Mouse (Mus musculus): Measurements from ENCODE around the gene Sos1. TPM values are rescaled to one million over a fixed set of nuclear protein-coding genes. Genes with fewer than 3 reads are reported as not detected.

Gene Sos1
- polyA plus RNA-seq, 1 experiment from 2014 or later: 7.2 TPM

- no peak overlapping the region for H3K4me3 ChIP-seq
- peaks cover 66% of the 10 kb centered on the region for H3K36me3 ChIP-seq
Measured at GRCm38 (mm10) chr17:80445433-80445832, 34.8 kb downstream of the Sos1 start.

GRCm38 (mm10) chr17:80435680-80436079 lies 44.6 kb downstream of the Sos1 start:
- Histone ChIP-seq H3K4me2 (replicated peaks) (no peak overlapping the region), H3K9ac (replicated peaks) (no peak overlapping the region), H3K9me3 (no peaks in the 10 kb centered on the region), H3K27me3 (no peaks in the 10 kb centered on the region), H3K27ac (replicated peaks) (no peak overlapping the region), H3K4me3 (no peak overlapping the region), H3K4me1 (no peaks in the 10 kb centered on the region), H3K36me3 (peaks cover 40% of the 10 kb centered on the region)
- WGBS: 93% methylated on average over 5 of the region's 5 CpGs
- no peak for ATAC-seq (replicated peaks)

More at GRCm38 (mm10) chr17:80445433-80445832, 34.8 kb downstream of the Sos1 start:
- Histone ChIP-seq H3K9me3 (no peaks in the 10 kb centered on the region), H3K4me1 (no peaks in the 10 kb centered on the region), H3K4me2 (replicated peaks) (no peak overlapping the region), H3K27me3 (no peaks in the 10 kb centered on the region), H3K9ac (replicated peaks) (no peak overlapping the region), H3K27ac (replicated peaks) (no peak overlapping the region)
- WGBS: 94% methylated on average over 7 of the region's 7 CpGs
- no peak for ATAC-seq (replicated peaks)

- no peak overlapping the region for H3K9ac ChIP-seq (replicated peaks)
- peaks cover 42% of the 10 kb centered on the region for H3K36me3 ChIP-seq
- WGBS: 69% methylated on average over 3 of the region's 3 CpGs
Measured at GRCm38 (mm10) chr17:80434430-80434829, 45.8 kb downstream of the Sos1 start.

GRCm38 (mm10) chr17:80431997-80432396 lies 48.3 kb downstream of the Sos1 start:
- Histone ChIP-seq H3K36me3 (peaks cover 28% of the 10 kb centered on the region), H3K4me3 (no peak overlapping the region), H3K4me2 (replicated peaks) (no peak overlapping the region), H3K9me3 (no peaks in the 10 kb centered on the region), H3K27ac (replicated peaks) (no peak overlapping the region), H3K27me3 (no peaks in the 10 kb centered on the region), H3K4me1 (no peaks in the 10 kb centered on the region), H3K9ac (replicated peaks) (no peak overlapping the region)
- ATAC-seq (replicated peaks): no peak
- 96% methylated on average over 9 of the region's 9 CpGs for WGBS

More at GRCm38 (mm10) chr17:80434430-80434829, 45.8 kb downstream of the Sos1 start:
- Histone ChIP-seq H3K9me3 (no peaks in the 10 kb centered on the region), H3K4me2 (replicated peaks) (no peak overlapping the region), H3K27me3 (no peaks in the 10 kb centered on the region), H3K27ac (replicated peaks) (no peak overlapping the region), H3K4me1 (no peaks in the 10 kb centered on the region), H3K4me3 (no peak overlapping the region)
- no peak for ATAC-seq (replicated peaks)

- Histone ChIP-seq H3K27ac (replicated peaks) (no peak overlapping the region), H3K9ac (replicated peaks) (no peak overlapping the region), H3K27me3 (no peaks in the 10 kb centered on the region), H3K36me3 (peaks cover 14% of the 10 kb centered on the region), H3K4me2 (replicated peaks) (no peak overlapping the region), H3K4me1 (no peaks in the 10 kb centered on the region), H3K9me3 (no peaks in the 10 kb centered on the region), H3K4me3 (no peak overlapping the region)
- WGBS: 54% methylated on average over 2 of the region's 2 CpGs
- no peak for ATAC-seq (replicated peaks)
Measured at GRCm38 (mm10) chr17:80427966-80428365, 52.3 kb downstream of the Sos1 start.

- Histone ChIP-seq H3K36me3 (peaks cover 18% of the 10 kb centered on the region), H3K27ac (replicated peaks) (no peak overlapping the region), H3K4me2 (replicated peaks) (no peak overlapping the region), H3K9ac (replicated peaks) (no peak overlapping the region), H3K27me3 (no peaks in the 10 kb centered on the region), H3K4me1 (no peaks in the 10 kb centered on the region), H3K4me3 (no peak overlapping the region), H3K9me3 (no peaks in the 10 kb centered on the region)
- WGBS: 77% methylated on average over 5 of the region's 5 CpGs
- ATAC-seq (replicated peaks): no peak
Measured at GRCm38 (mm10) chr17:80426901-80427300, 53.4 kb downstream of the Sos1 start.

- H3K4me3 ChIP-seq: no peak overlapping the region
- H3K27me3 ChIP-seq: no peaks in the 10 kb centered on the region
- no peak overlapping the region for H3K4me2 ChIP-seq (replicated peaks)
- H3K36me3 ChIP-seq: peaks cover 18% of the 10 kb centered on the region
- H3K27ac ChIP-seq (replicated peaks): no peak overlapping the region
- H3K9me3 ChIP-seq: no peaks in the 10 kb centered on the region
- no peaks in the 10 kb centered on the region for H3K4me1 ChIP-seq
- no peak for ATAC-seq (replicated peaks)
- 92% methylated on average over 7 of the region's 7 CpGs for WGBS
- no peak overlapping the region for H3K9ac ChIP-seq (replicated peaks)
Measured at GRCm38 (mm10) chr17:80426171-80426570, 54.1 kb downstream of the Sos1 start.

- Histone ChIP-seq H3K4me3 (no peak overlapping the region), H3K9ac (replicated peaks) (no peak overlapping the region), H3K27ac (replicated peaks) (no peak overlapping the region), H3K36me3 (peaks cover 50% of the 10 kb centered on the region), H3K27me3 (no peaks in the 10 kb centered on the region), H3K4me1 (no peaks in the 10 kb centered on the region), H3K4me2 (replicated peaks) (no peak overlapping the region), H3K9me3 (no peaks in the 10 kb centered on the region)
- ATAC-seq (replicated peaks): no peak
- 96% methylated on average over 1 of the region's 1 CpGs for WGBS
Measured at GRCm38 (mm10) chr17:80420998-80421397, 59.3 kb downstream of the Sos1 start.

- Histone ChIP-seq H3K4me2 (replicated peaks) (no peak overlapping the region), H3K4me1 (no peaks in the 10 kb centered on the region), H3K9ac (replicated peaks) (no peak overlapping the region), H3K9me3 (no peaks in the 10 kb centered on the region), H3K27me3 (no peaks in the 10 kb centered on the region), H3K27ac (replicated peaks) (no peak overlapping the region), H3K4me3 (no peak overlapping the region), H3K36me3 (peaks cover 66% of the 10 kb centered on the region)
- WGBS: 88% methylated on average over 10 of the region's 10 CpGs
- ATAC-seq (replicated peaks): no peak
Measured at GRCm38 (mm10) chr17:80418572-80419210, 61.6 kb downstream of the Sos1 start.

- Histone ChIP-seq H3K36me3 (peaks cover 76% of the 10 kb centered on the region), H3K9ac (replicated peaks) (no peak overlapping the region), H3K4me3 (no peak overlapping the region), H3K4me1 (no peaks in the 10 kb centered on the region), H3K27ac (replicated peaks) (no peak overlapping the region), H3K4me2 (replicated peaks) (no peak overlapping the region), H3K9me3 (no peaks in the 10 kb centered on the region), H3K27me3 (no peaks in the 10 kb centered on the region)
- ATAC-seq (replicated peaks): no peak
- 52% methylated on average over 1 of the region's 1 CpGs for WGBS
Measured at GRCm38 (mm10) chr17:80411182-80411581, 69.1 kb downstream of the Sos1 start.

- no peak overlapping the region for H3K4me3 ChIP-seq
- WGBS: 88% methylated on average over 7 of the region's 7 CpGs
Measured at GRCm38 (mm10) chr17:80398243-80398642, 82.0 kb downstream of the Sos1 start.

GRCm38 (mm10) chr17:80391423-80392403 lies 88.5 kb downstream of the Sos1 start:
- Histone ChIP-seq H3K27ac (replicated peaks) (no peak overlapping the region), H3K36me3 (0 out of 2 replicates have a peak, but pooled peaks cover 2% of the 10 kb centered on the region), H3K4me1 (no peaks in the 10 kb centered on the region), H3K9me3 (no peaks in the 10 kb centered on the region), H3K4me3 (peak overlapping the region; percentile 51), H3K27me3 (no peaks in the 10 kb centered on the region), H3K9ac (replicated peaks) (peak overlapping the region; percentile 53), H3K4me2 (replicated peaks) (peak overlapping the region; percentile 56)
- WGBS: 12% methylated on average over 17 of the region's 17 CpGs
- ATAC-seq (replicated peaks): peak; percentile 90

More at GRCm38 (mm10) chr17:80398243-80398642, 82.0 kb downstream of the Sos1 start:
- Histone ChIP-seq H3K27me3 (no peaks in the 10 kb centered on the region), H3K36me3 (peaks cover 32% of the 10 kb centered on the region), H3K9me3 (no peaks in the 10 kb centered on the region), H3K27ac (replicated peaks) (no peak overlapping the region), H3K4me1 (no peaks in the 10 kb centered on the region), H3K4me2 (replicated peaks) (no peak overlapping the region), H3K9ac (replicated peaks) (no peak overlapping the region)
- no peak for ATAC-seq (replicated peaks)
